Mouse (Mus musculus): Measurements from ENCODE around the gene Zcchc13. TPM values are rescaled to one million over a fixed set of nuclear protein-coding genes. Genes with fewer than 3 reads are reported as not detected.

Zcchc13 gene
- polyA plus RNA-seq, 1 experiment from 2014 or later, result not detected

DNA sequence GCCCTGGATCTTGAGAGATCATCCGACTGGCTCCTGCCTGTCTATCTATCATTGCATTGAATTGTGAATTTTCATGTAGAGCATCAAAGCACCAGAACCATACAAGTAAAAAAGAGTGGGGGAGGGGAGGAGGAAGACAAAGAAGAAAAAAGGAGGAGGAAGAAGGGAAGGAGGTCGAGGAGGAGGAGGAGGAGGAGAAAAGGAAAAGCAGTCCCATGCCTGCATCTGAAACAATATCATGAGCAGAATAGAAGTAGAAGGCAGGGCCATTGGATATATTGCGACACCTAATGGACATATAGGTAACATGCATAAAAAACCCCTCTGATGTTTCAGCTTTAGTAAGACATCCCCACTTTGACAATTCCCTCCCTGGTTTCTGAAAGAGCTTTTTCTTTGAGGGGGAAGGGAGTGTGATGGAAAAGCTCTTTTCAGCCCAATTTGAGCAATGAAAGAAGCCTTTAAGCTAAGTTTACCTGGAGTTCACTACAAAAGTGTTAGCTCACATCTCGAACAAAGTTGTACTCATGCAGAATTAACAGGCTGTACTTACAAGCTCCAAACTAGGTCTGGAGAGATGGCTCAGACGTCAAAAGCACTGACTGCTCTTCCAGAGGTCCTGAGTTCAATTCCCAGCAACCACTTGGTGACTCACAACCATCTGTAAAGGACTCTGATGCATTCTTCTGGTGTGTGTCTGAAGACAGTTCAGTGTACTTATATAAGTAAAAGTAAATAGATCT lies 5.8 kb upstream of the Zcchc13 start:
- no peaks in the 10 kb centered on the region for H3K9me3 ChIP-seq (ENCODE audit: control insufficient read depth, low read depth, low read length)
- H3K27me3 ChIP-seq (ENCODE audit: control insufficient read depth, insufficient read depth, low read length), result no peaks in the 10 kb centered on the region
- WGBS, result 31% methylated on average over 5 of the region's 5 CpGs
- no peak overlapping the region for H3K4me3 ChIP-seq (ENCODE audit: low read depth, low read length)
- no peaks in the 10 kb centered on the region for H3K4me1 ChIP-seq (ENCODE audit: control insufficient read depth, insufficient read depth, low read length)
- no peak for ATAC-seq (ENCODE audit: insufficient number of reproducible peaks, insufficient read depth, low FRiP score, low read depth)
- no peak overlapping the region for H3K9ac ChIP-seq (replicated peaks; ENCODE audit: low read depth, low read length)
- no peak overlapping the region for H3K4me2 ChIP-seq (replicated peaks; ENCODE audit: low read depth, low read length)
- no peak overlapping the region for H3K27ac ChIP-seq (ENCODE audit: low read length)
- no peaks in the 10 kb centered on the region for H3K36me3 ChIP-seq (ENCODE audit: control insufficient read depth, insufficient read depth, low read length)

DNA sequence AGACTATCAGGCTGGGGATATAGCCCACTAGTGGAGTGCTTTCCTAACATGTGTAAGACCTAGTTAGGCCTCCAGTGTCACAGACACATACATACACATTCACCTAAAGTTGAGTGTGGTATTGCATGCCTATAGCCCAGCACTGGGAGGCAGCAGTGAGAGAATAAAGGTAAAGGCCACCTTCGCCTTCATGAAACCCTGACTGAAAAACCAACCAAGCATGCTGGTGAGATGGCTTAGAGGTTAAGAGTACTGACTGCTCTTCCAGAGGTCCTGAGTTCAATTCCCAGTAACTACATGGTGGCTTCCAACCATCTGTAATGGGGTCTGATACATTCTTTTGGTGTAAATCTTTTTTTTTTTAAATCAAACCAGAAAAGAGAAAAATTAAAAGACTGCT lies 1.5 kb upstream of the Zcchc13 start:
- Histone ChIP-seq H3K4me3 (ENCODE audit: low read depth, low read length) (no peak overlapping the region), H3K36me3 (ENCODE audit: control insufficient read depth, insufficient read depth, low read length) (no peaks in the 10 kb centered on the region), H3K27ac (ENCODE audit: low read length) (no peak overlapping the region), H3K9ac (replicated peaks; ENCODE audit: low read depth, low read length) (no peak overlapping the region), H3K27me3 (ENCODE audit: control insufficient read depth, insufficient read depth, low read length) (no peaks in the 10 kb centered on the region), H3K4me1 (ENCODE audit: control insufficient read depth, insufficient read depth, low read length) (no peaks in the 10 kb centered on the region), H3K4me2 (replicated peaks; ENCODE audit: low read depth, low read length) (no peak overlapping the region), H3K9me3 (ENCODE audit: control insufficient read depth, low read depth, low read length) (no peaks in the 10 kb centered on the region)
- WGBS, result 59% methylated on average over 1 of the region's 1 CpGs
- ATAC-seq (ENCODE audit: insufficient number of reproducible peaks, insufficient read depth, low FRiP score, low read depth), result no peak

- no peaks in the 10 kb centered on the region for H3K36me3 ChIP-seq (ENCODE audit: control insufficient read depth, insufficient read depth, low read length)
- no peaks in the 10 kb centered on the region for H3K4me1 ChIP-seq (ENCODE audit: control insufficient read depth, insufficient read depth, low read length)
- no peak for ATAC-seq (ENCODE audit: insufficient number of reproducible peaks, insufficient read depth, low FRiP score, low read depth)
- no peak overlapping the region for H3K4me2 ChIP-seq (replicated peaks; ENCODE audit: low read depth, low read length)
- H3K9me3 ChIP-seq (ENCODE audit: control insufficient read depth, low read depth, low read length), result no peaks in the 10 kb centered on the region
- no peaks in the 10 kb centered on the region for H3K27me3 ChIP-seq (ENCODE audit: control insufficient read depth, insufficient read depth, low read length)
- no peak overlapping the region for H3K9ac ChIP-seq (replicated peaks; ENCODE audit: low read depth, low read length)
- no peak overlapping the region for H3K4me3 ChIP-seq (ENCODE audit: low read depth, low read length)
- no peak overlapping the region for H3K27ac ChIP-seq (ENCODE audit: low read length)
These were observed 3.5 kb downstream of the Zcchc13 start for GRCm38 (mm10) chrX:103633895-103634294.

GRCm38 (mm10) chrX:103636021-103636420 lies 5.6 kb downstream of the Zcchc13 start:
- Histone ChIP-seq H3K9me3 (ENCODE audit: control insufficient read depth, low read depth, low read length) (no peaks in the 10 kb centered on the region), H3K4me2 (replicated peaks; ENCODE audit: low read depth, low read length) (no peak overlapping the region), H3K27me3 (ENCODE audit: control insufficient read depth, insufficient read depth, low read length) (no peaks in the 10 kb centered on the region), H3K4me1 (ENCODE audit: control insufficient read depth, insufficient read depth, low read length) (no peaks in the 10 kb centered on the region), H3K4me3 (ENCODE audit: low read depth, low read length) (no peak overlapping the region), H3K27ac (ENCODE audit: low read length) (no peak overlapping the region), H3K9ac (replicated peaks; ENCODE audit: low read depth, low read length) (no peak overlapping the region), H3K36me3 (ENCODE audit: control insufficient read depth, insufficient read depth, low read length) (no peaks in the 10 kb centered on the region)
- no peak for ATAC-seq (ENCODE audit: insufficient number of reproducible peaks, insufficient read depth, low FRiP score, low read depth)

GRCm38 (mm10) chrX:103638566-103638965 lies 8.2 kb downstream of the Zcchc13 start:
- Histone ChIP-seq H3K27me3 (ENCODE audit: control insufficient read depth, insufficient read depth, low read length) (no peaks in the 10 kb centered on the region), H3K9me3 (ENCODE audit: control insufficient read depth, low read depth, low read length) (no peaks in the 10 kb centered on the region), H3K4me3 (ENCODE audit: low read depth, low read length) (no peak overlapping the region), H3K27ac (ENCODE audit: low read length) (no peak overlapping the region), H3K9ac (replicated peaks; ENCODE audit: low read depth, low read length) (no peak overlapping the region), H3K4me2 (replicated peaks; ENCODE audit: low read depth, low read length) (no peak overlapping the region), H3K36me3 (ENCODE audit: control insufficient read depth, insufficient read depth, low read length) (no peaks in the 10 kb centered on the region), H3K4me1 (ENCODE audit: control insufficient read depth, insufficient read depth, low read length) (no peaks in the 10 kb centered on the region)
- ATAC-seq (ENCODE audit: insufficient number of reproducible peaks, insufficient read depth, low FRiP score, low read depth), result no peak
- WGBS, result 78% methylated on average over 5 of the region's 5 CpGs

DNA sequence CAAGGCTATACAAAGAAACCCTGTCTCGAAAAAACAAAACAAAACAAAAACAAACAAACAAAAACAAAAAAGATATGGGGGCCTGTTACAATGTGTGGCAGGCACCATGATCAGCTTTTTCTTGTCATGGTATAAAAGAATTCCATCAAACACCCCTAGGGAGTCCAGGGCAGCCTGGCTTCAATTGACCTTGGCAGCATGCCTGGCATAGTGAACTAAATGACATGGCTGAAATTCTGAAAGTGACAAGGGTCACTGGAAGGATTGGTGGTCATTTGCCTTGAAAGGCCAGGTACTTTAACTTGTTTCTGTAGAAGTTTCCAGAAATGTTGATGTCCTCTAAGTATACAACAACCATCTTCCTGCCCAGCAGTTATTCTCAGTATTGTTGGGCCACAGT lies 13.9 kb downstream of the Zcchc13 start:
- Histone ChIP-seq H3K36me3 (ENCODE audit: control insufficient read depth, insufficient read depth, low read length) (no peaks in the 10 kb centered on the region), H3K9me3 (ENCODE audit: control insufficient read depth, low read depth, low read length) (no peaks in the 10 kb centered on the region), H3K4me2 (replicated peaks; ENCODE audit: low read depth, low read length) (no peak overlapping the region), H3K9ac (replicated peaks; ENCODE audit: low read depth, low read length) (no peak overlapping the region), H3K27ac (ENCODE audit: low read length) (no peak overlapping the region), H3K4me3 (ENCODE audit: low read depth, low read length) (no peak overlapping the region), H3K27me3 (ENCODE audit: control insufficient read depth, insufficient read depth, low read length) (no peaks in the 10 kb centered on the region), H3K4me1 (ENCODE audit: control insufficient read depth, insufficient read depth, low read length) (no peaks in the 10 kb centered on the region)
- 63% methylated on average over 1 of the region's 1 CpGs for WGBS
- no peak for ATAC-seq (ENCODE audit: insufficient number of reproducible peaks, insufficient read depth, low FRiP score, low read depth)

DNA sequence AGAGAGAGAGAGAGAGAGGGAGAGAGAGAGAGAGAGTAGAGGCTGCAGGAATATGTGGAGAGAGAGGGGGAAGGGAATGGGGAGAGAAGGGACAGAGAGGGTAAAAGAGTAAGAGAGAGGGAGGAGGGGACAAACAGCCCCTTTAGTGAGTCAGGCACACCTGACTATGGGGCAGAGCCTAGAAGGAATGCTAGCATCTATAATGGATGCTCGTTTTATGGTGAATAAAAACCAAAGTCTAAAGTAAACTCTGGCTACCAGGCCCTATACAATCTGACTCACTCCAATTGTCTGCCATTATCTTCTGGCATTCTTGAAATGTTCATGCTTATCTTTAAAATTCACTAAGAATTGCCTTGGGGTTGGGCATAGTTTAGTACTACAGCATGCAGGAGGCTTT lies 21.7 kb downstream of the Zcchc13 start:
- WGBS, result 32% methylated on average over 1 of the region's 1 CpGs

DNA sequence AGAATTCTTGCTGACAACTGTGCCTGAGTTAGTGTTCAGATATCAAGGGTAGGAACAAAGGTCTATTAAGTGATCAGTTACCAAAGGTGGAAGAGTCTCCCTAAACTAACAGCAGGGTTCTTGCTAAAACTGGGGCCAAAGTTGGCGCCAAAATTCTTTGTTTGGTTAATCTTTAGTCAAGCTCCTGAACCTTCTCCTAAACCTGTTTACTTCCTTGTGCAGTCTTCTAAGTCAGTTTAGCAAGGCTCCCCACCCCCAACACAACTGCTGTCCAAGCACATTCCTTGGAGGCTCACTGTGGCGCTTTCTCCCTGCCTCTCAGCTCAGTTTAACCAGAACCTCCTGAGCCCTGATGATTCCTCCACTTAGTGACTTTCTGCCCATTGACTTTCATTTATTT lies 22.6 kb downstream of the Zcchc13 start:
- H3K9ac ChIP-seq (replicated peaks; ENCODE audit: low read depth, low read length), result no peak overlapping the region
- H3K36me3 ChIP-seq (ENCODE audit: control insufficient read depth, insufficient read depth, low read length), result no peaks in the 10 kb centered on the region
- no peaks in the 10 kb centered on the region for H3K27me3 ChIP-seq (ENCODE audit: control insufficient read depth, insufficient read depth, low read length)
- H3K4me2 ChIP-seq (replicated peaks; ENCODE audit: low read depth, low read length), result no peak overlapping the region
- no peaks in the 10 kb centered on the region for H3K9me3 ChIP-seq (ENCODE audit: control insufficient read depth, low read depth, low read length)
- no peaks in the 10 kb centered on the region for H3K4me1 ChIP-seq (ENCODE audit: control insufficient read depth, insufficient read depth, low read length)
- no peak overlapping the region for H3K27ac ChIP-seq (ENCODE audit: low read length)
- 28% methylated on average over 2 of the region's 2 CpGs for WGBS
- H3K4me3 ChIP-seq (ENCODE audit: low read depth, low read length), result no peak overlapping the region
- no peak for ATAC-seq (ENCODE audit: insufficient number of reproducible peaks, insufficient read depth, low FRiP score, low read depth)

More for the DNA sequence above, 21.7 kb downstream of the Zcchc13 start:
- H3K9ac ChIP-seq (replicated peaks; ENCODE audit: low read depth, low read length), result no peak overlapping the region
- no peak overlapping the region for H3K4me3 ChIP-seq (ENCODE audit: low read depth, low read length)
- no peaks in the 10 kb centered on the region for H3K27me3 ChIP-seq (ENCODE audit: control insufficient read depth, insufficient read depth, low read length)
- H3K27ac ChIP-seq (ENCODE audit: low read length), result no peak overlapping the region
- H3K9me3 ChIP-seq (ENCODE audit: control insufficient read depth, low read depth, low read length), result no peaks in the 10 kb centered on the region
- no peaks in the 10 kb centered on the region for H3K36me3 ChIP-seq (ENCODE audit: control insufficient read depth, insufficient read depth, low read length)
- H3K4me1 ChIP-seq (ENCODE audit: control insufficient read depth, insufficient read depth, low read length), result no peaks in the 10 kb centered on the region
- H3K4me2 ChIP-seq (replicated peaks; ENCODE audit: low read depth, low read length), result no peak overlapping the region
- ATAC-seq (ENCODE audit: insufficient number of reproducible peaks, insufficient read depth, low FRiP score, low read depth), result no peak

DNA sequence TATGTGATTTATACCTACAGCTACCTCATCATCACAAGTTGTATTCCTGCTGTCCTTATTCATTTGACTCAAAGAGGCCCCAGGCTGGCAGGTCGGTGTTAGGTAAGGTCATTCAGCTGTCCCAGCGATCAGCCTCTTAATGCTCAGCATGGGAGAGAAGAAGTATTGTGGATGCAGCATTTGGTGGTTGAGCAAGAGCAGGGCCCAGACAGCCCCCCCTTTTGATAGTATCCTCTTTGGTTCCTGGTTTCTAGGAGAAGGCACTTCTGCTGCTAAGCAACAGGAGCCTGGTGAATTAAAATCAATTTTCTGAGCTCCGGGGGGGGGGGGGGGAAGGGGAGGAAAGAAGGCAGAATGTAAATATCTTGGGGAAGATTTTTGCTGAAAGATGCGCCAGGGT lies 28.6 kb downstream of the Zcchc13 start:
- Histone ChIP-seq H3K27me3 (ENCODE audit: control insufficient read depth, insufficient read depth, low read length) (no peaks in the 10 kb centered on the region), H3K4me2 (replicated peaks; ENCODE audit: low read depth, low read length) (no peak overlapping the region), H3K27ac (ENCODE audit: low read length) (no peak overlapping the region), H3K4me1 (ENCODE audit: control insufficient read depth, insufficient read depth, low read length) (no peaks in the 10 kb centered on the region), H3K9ac (replicated peaks; ENCODE audit: low read depth, low read length) (no peak overlapping the region), H3K9me3 (ENCODE audit: control insufficient read depth, low read depth, low read length) (no peaks in the 10 kb centered on the region; the same call in 1 of the 2 replicates), H3K4me3 (ENCODE audit: low read depth, low read length) (no peak overlapping the region), H3K36me3 (ENCODE audit: control insufficient read depth, insufficient read depth, low read length) (no peaks in the 10 kb centered on the region)
- WGBS, result 60% methylated on average over 3 of the region's 4 CpGs
- ATAC-seq (ENCODE audit: insufficient number of reproducible peaks, insufficient read depth, low FRiP score, low read depth), result no peak

Data from stomach, embryonic 14.5 days (tissue).